In the genomic region with DNA sequence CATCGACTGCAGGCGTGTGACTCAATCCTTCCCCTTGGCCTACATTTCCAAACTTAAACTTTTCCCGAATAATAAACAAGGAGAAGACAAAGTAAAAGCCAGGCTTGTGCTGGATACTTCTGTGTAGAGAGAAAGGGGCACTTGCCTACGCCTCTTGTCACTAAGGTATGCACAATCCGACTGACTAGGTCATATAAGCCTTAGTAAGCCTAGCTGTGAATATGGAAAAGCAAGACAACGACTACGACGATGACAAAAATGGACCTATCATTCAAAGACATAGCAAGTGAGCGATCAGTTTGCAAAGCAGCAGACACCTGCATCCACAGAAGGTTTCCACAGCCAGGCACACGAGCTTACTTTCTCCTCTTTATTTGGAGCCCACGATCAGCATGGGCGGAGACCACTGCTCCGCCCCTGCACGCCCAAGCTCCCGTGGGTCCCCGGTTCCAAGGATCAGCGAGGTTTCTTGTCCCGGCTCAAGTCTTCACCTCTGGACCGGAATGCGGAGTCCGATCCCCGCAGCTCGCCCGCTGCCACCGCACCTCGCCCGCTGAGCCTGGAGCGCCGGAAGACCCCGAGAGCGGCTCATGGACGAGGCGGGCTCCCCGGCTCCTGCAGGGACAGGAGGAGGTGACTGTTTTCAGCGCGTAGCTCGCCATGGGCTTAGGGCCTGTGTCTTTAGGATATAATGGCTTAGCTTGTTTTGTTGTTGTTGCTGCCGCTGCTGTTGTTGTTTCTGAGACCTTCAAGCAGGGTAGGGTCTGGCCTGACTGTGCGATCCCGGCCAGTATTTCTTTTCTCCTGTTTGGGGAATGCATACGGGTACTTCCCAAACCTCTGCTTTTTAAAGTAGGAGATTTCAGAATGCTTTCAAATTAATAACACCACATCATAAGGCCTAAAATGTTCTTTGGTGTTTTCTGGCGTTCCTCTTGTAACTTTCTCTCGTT, we compare ENCODE assay signal across 8 mouse cellular contexts. TPM values are rescaled to one million over a fixed set of nuclear protein-coding genes. Genes with fewer than 3 reads are reported as not detected.
DNase-seq lines count a peak whose midpoint lies in the region; ATAC-seq and TF ChIP-seq lines count a peak whose summit lies in the region.

Gene Slc18b1 (plus strand): TSS at position 436 of the 953 bp plus-strand sequence.

- peak within 1 kb of the TSS; percentile 63 to 67 for H3K4me3 ChIP-seq in ES-E14 (ENCODE audit: insufficient read depth in 1 of 2, low read depth in 1 of 2, low read length in 2 of 2, poor library complexity in 1 of 2, severe bottlenecking in 1 of 2)
- H3K4me3 ChIP-seq in bone marrow macrophage, adult 2 months (ENCODE audit: insufficient read depth, low read length) = peak within 1 kb of the TSS; percentile 46
- H3K4me3 ChIP-seq in heart, embryonic 13.5 days = peak within 1 kb of the TSS; percentile 83
- peak within 1 kb of the TSS; percentile 78 for H3K4me3 ChIP-seq in kidney, postnatal 0 days (replicated peaks; ENCODE audit: low read depth, low read length)
- peak within 1 kb of the TSS; percentile 69 for H3K4me3 ChIP-seq in liver, embryonic 12.5 days
- H3K4me3 ChIP-seq in neural tube, embryonic 11.5 days (ENCODE audit: low read depth, low read length) = peak within 1 kb of the TSS; percentile 56

- TF ChIP-seq POLR2A in bone marrow macrophage, adult 2 months (IDR thresholded peaks at IDR 0.05; ENCODE audit: borderline replicate concordance, low read depth, low read length) = no peak

- no peak for DNase-seq in ES-E14 (ENCODE audit: low read depth, low spot score)
- peak; percentile 47 for DNase-seq in kidney, postnatal 0 days (ENCODE audit: low spot score)
- peak; percentile 60 for DNase-seq in neural tube, embryonic 11.5 days (ENCODE audit: low spot score)
- peak; percentile 48 to 54 for DNase-seq in urinary bladder, postnatal 36 days (ENCODE audit: low spot score in 2 of 2)

- no peak for TF ChIP-seq CTCF in bone marrow macrophage, adult 2 months (IDR thresholded peaks at IDR 0.05; ENCODE audit: low read depth, low read length)
- no peak for TF ChIP-seq CTCF in kidney, postnatal 0 days (IDR thresholded peaks at IDR 0.05; ENCODE audit: low read depth)

- H3K4me1 ChIP-seq in ES-E14 (ENCODE audit: control insufficient read depth in 2 of 2, insufficient read depth in 2 of 2, low read length in 2 of 2, poor library complexity in 1 of 2) = peaks cover 2 to 4% of the 10 kb centered on the region in 2 experiments; a peak in 1 of 4 replicates
- no peaks in the 10 kb centered on the region for H3K4me1 ChIP-seq in bone marrow macrophage, adult 2 months (ENCODE audit: control insufficient read depth, insufficient read depth, low read length)
- H3K4me1 ChIP-seq in heart, embryonic 13.5 days = peaks cover 17% of the 10 kb centered on the region
- H3K4me1 ChIP-seq in kidney, postnatal 0 days (replicated peaks; ENCODE audit: insufficient read depth, low read length) = no peaks in the 10 kb centered on the region; the same call in 1 of the 2 replicates
- peaks cover 22% of the 10 kb centered on the region for H3K4me1 ChIP-seq in liver, embryonic 12.5 days
- H3K4me1 ChIP-seq in neural tube, embryonic 11.5 days (ENCODE audit: control insufficient read depth, insufficient read depth, low read length) = no peaks in the 10 kb centered on the region

- no peak within 1 kb of the TSS for H3K27ac ChIP-seq in ES-E14 (ENCODE audit: insufficient read depth, low read depth, low read length, poor library complexity, severe bottlenecking)
- no peak within 1 kb of the TSS for H3K27ac ChIP-seq in bone marrow macrophage, adult 2 months (ENCODE audit: insufficient read depth, low read depth, low read length)
- H3K27ac ChIP-seq in heart, embryonic 13.5 days (replicated peaks) = peak within 1 kb of the TSS; percentile 34
- peak within 1 kb of the TSS; percentile 78 for H3K27ac ChIP-seq in kidney, postnatal 0 days
- no peak within 1 kb of the TSS for H3K27ac ChIP-seq in liver, embryonic 12.5 days
- no peak within 1 kb of the TSS for H3K27ac ChIP-seq in neural tube, embryonic 11.5 days (ENCODE audit: low read depth, low read length)

- in situ Hi-C loops in ES-E14 (cut with MboI; ENCODE audit: low sequenced_read_pairs in 2 of 2, unreplicated experiment in 2 of 2) = loop anchor here in 1 of 2 experiments (25.0 kb wide), 1 partner anchor 815 kb away; no protein-coding TSS in a partner anchor

- 5% methylated on average over 43 of the region's 43 CpGs for WGBS in heart, embryonic 13.5 days
- 5% methylated on average over 43 of the region's 43 CpGs for WGBS in kidney, postnatal 0 days
- 10% methylated on average over 43 of the region's 43 CpGs for WGBS in liver, embryonic 12.5 days (ENCODE audit: insufficient replicate concordance)
- 5% methylated on average over 43 of the region's 43 CpGs for WGBS in neural tube, embryonic 11.5 days

- no peaks in the 10 kb centered on the region for H3K9me3 ChIP-seq in ES-E14 (ENCODE audit: control insufficient read depth, insufficient read depth, low read depth, low read length)
- H3K9me3 ChIP-seq in heart, embryonic 13.5 days = no peaks in the 10 kb centered on the region
- H3K9me3 ChIP-seq in kidney, postnatal 0 days (replicated peaks; ENCODE audit: low read length) = no peaks in the 10 kb centered on the region
- no peaks in the 10 kb centered on the region for H3K9me3 ChIP-seq in liver, embryonic 12.5 days (replicated peaks)
- H3K9me3 ChIP-seq in neural tube, embryonic 11.5 days (ENCODE audit: control insufficient read depth, low read length) = no peaks in the 10 kb centered on the region

- H3K27me3 ChIP-seq in heart, embryonic 13.5 days (replicated peaks) = no peaks in the 10 kb centered on the region
- H3K27me3 ChIP-seq in kidney, postnatal 0 days (ENCODE audit: insufficient read depth, low read length) = no peaks in the 10 kb centered on the region
- peaks cover 6% of the 10 kb centered on the region; the same call in 1 of the 2 replicates for H3K27me3 ChIP-seq in liver, embryonic 12.5 days (replicated peaks)
- no peaks in the 10 kb centered on the region for H3K27me3 ChIP-seq in neural tube, embryonic 11.5 days (ENCODE audit: control insufficient read depth, insufficient read depth, low read length)

- ATAC-seq in erythroid progenitor cell, adult 5-6 weeks (replicated peaks; ENCODE audit: low FRiP score, poor library complexity, severe bottlenecking) = peak; percentile 10; the same call in 1 of the 2 replicates
- ATAC-seq in heart, embryonic 13.5 days (ENCODE audit: extremely low read depth, insufficient number of reproducible peaks, low FRiP score, low TSS enrichment) = no peak
- peak; percentile 48 for ATAC-seq in kidney, postnatal 0 days (replicated peaks; ENCODE audit: low FRiP score, low read depth)
- peak; percentile 56 for ATAC-seq in liver, embryonic 12.5 days
- ATAC-seq in neural tube, embryonic 11.5 days (ENCODE audit: insufficient read depth, low FRiP score, low TSS enrichment) = peak; percentile 65

- H3K4me2 ChIP-seq in heart, embryonic 13.5 days = peak within 1 kb of the TSS; percentile 75
- peak within 1 kb of the TSS; percentile 91 for H3K4me2 ChIP-seq in kidney, postnatal 0 days (ENCODE audit: low read length)
- peak within 1 kb of the TSS; percentile 84 for H3K4me2 ChIP-seq in liver, embryonic 12.5 days
- H3K4me2 ChIP-seq in neural tube, embryonic 11.5 days (ENCODE audit: low read depth) = peak within 1 kb of the TSS; percentile 75

- peak within 1 kb of the TSS; percentile 73 for H3K9ac ChIP-seq in ES-E14 (ENCODE audit: insufficient read depth, low read depth, low read length, poor library complexity, severe bottlenecking)
- peak within 1 kb of the TSS; percentile 94 for H3K9ac ChIP-seq in heart, embryonic 13.5 days
- peak within 1 kb of the TSS; percentile 88 for H3K9ac ChIP-seq in kidney, postnatal 0 days (ENCODE audit: low read depth, low read length)
- H3K9ac ChIP-seq in liver, embryonic 12.5 days = peak within 1 kb of the TSS; percentile 78
- peak within 1 kb of the TSS; percentile 78 for H3K9ac ChIP-seq in neural tube, embryonic 11.5 days (ENCODE audit: low read length)

- no peaks in the 10 kb centered on the region; the same call in 1 of the 2 replicates for H3K36me3 ChIP-seq in ES-E14 (ENCODE audit: control insufficient read depth, insufficient read depth, low read length, poor library complexity, severe bottlenecking)
- H3K36me3 ChIP-seq in heart, embryonic 13.5 days = peaks cover 22% of the 10 kb centered on the region
- peaks cover 10% of the 10 kb centered on the region; the same call in 1 of the 2 replicates for H3K36me3 ChIP-seq in kidney, postnatal 0 days (ENCODE audit: insufficient read depth, low read length)
- no peaks in the 10 kb centered on the region for H3K36me3 ChIP-seq in liver, embryonic 12.5 days
- no peaks in the 10 kb centered on the region for H3K36me3 ChIP-seq in neural tube, embryonic 11.5 days (ENCODE audit: control insufficient read depth, insufficient read depth, low read length)

TF ChIP-seq in ES-E14, 5 proteins besides CTCF, POLR2A, EP300 and RAD21:
- TF ChIP-seq MAFK (IDR thresholded peaks at IDR 0.05; ENCODE audit: insufficient read depth, low read depth, low read length) (no peak), CHD2 (IDR thresholded peaks at IDR 0.05; ENCODE audit: low read depth, low read length) (no peak), ZC3H11A (IDR thresholded peaks at IDR 0.05; ENCODE audit: borderline replicate concordance, low read depth, low read length) (no peak)

RNA-seq across cellular contexts. Expression of gene Slc18b1, which starts in this region (rescaled TPM):
- 4.1 and 5.9 TPM in 2 replicates for total RNA-seq in ES-E14 (2012; rRNA removed)
- 1.0 and 6.7 TPM in 2 replicates for polyA plus RNA-seq in bone marrow macrophage, adult 2 months (2012; ENCODE audit: insufficient read depth, insufficient read length, missing spikeins)
- total RNA-seq in erythroid progenitor cell, adult 5-6 weeks (2015; ENCODE audit: low replicate concordance) = 0.36 TPM in 1 of 2 replicates, not detected in the other
- not detected in 2 replicates for total RNA-seq in erythroid progenitor cell, adult 5-6 weeks (2017; ENCODE audit: low replicate concordance)
- 7.4 and 8.4 TPM in 2 replicates for polyA plus RNA-seq in heart, embryonic 13.5 days (2015; fragmentation: Nextera tagmentation; extraction: Ambion mirVana)
- 16.0 and 20.2 TPM in 2 replicates for polyA plus RNA-seq in kidney, postnatal 0 days (2015; fragmentation: Nextera tagmentation; extraction: Ambion mirVana)
- 2.6 and 3.4 TPM in 2 replicates for polyA plus RNA-seq in liver, embryonic 12.5 days (2016; fragmentation: Nextera tagmentation; extraction: Ambion mirVana)
- polyA plus RNA-seq in neural tube, embryonic 11.5 days (2014; fragmentation: Nextera tagmentation; extraction: Ambion mirVana) = 15.8 and 16.0 TPM in 2 replicates

Comparison
In these comparisons a context has a peak if more than half of its experiments do, and no peak if none do; other contexts are left out.
1. Peak in ATAC-seq in erythroid progenitor cell, adult 5-6 weeks; RNA of the gene not detected or under 1 TPM.
2. H3K27ac ChIP-seq: peak in heart, embryonic 13.5 days (single experiment) and kidney, postnatal 0 days (single experiment); none in ES-E14 (single experiment), bone marrow macrophage, adult 2 months (single experiment), liver, embryonic 12.5 days (single experiment) and neural tube, embryonic 11.5 days (single experiment).
3. Peak in every context shown above with its lines, with median percentiles within 50 percentile points of each other: H3K4me3 ChIP-seq, H3K9ac ChIP-seq and H3K4me2 ChIP-seq.